30 mouse cellular contexts compared by ENCODE assay signal in the genomic region with DNA sequence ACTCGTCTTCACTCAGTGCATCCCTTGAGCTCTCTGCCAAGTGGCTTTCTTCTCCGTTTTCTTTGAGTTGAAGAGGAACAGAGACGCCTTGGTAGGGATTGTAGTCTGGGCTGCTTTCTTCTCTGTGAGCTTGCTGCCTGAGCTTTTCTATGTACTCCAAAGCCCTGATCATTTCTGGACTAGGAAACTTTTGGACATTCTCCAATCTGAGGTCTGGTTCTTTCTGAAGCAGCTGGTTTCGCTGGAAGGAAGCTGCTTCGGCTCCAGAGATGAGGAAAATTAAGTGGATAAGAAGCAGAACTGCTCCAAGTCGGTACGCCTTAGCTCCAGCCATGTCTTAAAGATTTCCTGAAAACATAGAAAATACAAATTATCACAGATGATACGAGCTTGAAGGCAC. TPM values are rescaled to one million over a fixed set of nuclear protein-coding genes. Genes with fewer than 3 reads are reported as not detected.
DNase-seq lines count a peak whose midpoint lies in the region; ATAC-seq and TF ChIP-seq lines count a peak whose summit lies in the region.
"Had no signal": no experiment of that assay in that cellular context is flagged by ENCODE, and none has a peak within 500 bp of the region (broad histone marks: within the 10 kb centered on the region; RNA-seq: fewer than 3 reads in every experiment).

No protein-coding gene starts in this region.

- no peak overlapping the region for H3K4me2 ChIP-seq in midbrain, postnatal 0 days (ENCODE audit: low read depth, low read length, poor library complexity, severe bottlenecking)
- no peak overlapping the region for H3K4me2 ChIP-seq in midbrain, embryonic 15.5 days
- H3K4me2 ChIP-seq: embryonic facial prominence, embryonic 15.5 days; heart, embryonic 13.5 days; hindbrain, embryonic 12.5 days had no signal

- no peaks in the 10 kb centered on the region for H3K4me1 ChIP-seq in midbrain, postnatal 0 days (ENCODE audit: insufficient read depth, low read length)
- peaks cover 3% of the 10 kb centered on the region; the same call in 1 of the 2 replicates for H3K4me1 ChIP-seq in midbrain, embryonic 15.5 days
- H3K4me1 ChIP-seq: embryonic facial prominence, embryonic 15.5 days; heart, embryonic 10.5 days; heart, embryonic 13.5 days; hindbrain, embryonic 12.5 days had no signal

- H3K27me3 ChIP-seq in midbrain, postnatal 0 days (ENCODE audit: insufficient read depth, low read length), result no peaks in the 10 kb centered on the region
- no peaks in the 10 kb centered on the region for H3K27me3 ChIP-seq in midbrain, embryonic 15.5 days (replicated peaks)
- H3K27me3 ChIP-seq: embryonic facial prominence, embryonic 15.5 days; heart, embryonic 13.5 days; hindbrain, embryonic 12.5 days had no signal

- peaks cover 5% of the 10 kb centered on the region; the same call in 1 of the 2 replicates for H3K36me3 ChIP-seq in midbrain, postnatal 0 days (ENCODE audit: insufficient read depth, low read length)
- no peaks in the 10 kb centered on the region; the same call in 1 of the 2 replicates for H3K36me3 ChIP-seq in midbrain, embryonic 15.5 days (replicated peaks)
- H3K36me3 ChIP-seq: embryonic facial prominence, embryonic 15.5 days; heart, embryonic 10.5 days; heart, embryonic 13.5 days; hindbrain, embryonic 12.5 days had no signal

- no peak overlapping the region for H3K4me3 ChIP-seq in midbrain, postnatal 0 days (ENCODE audit: low read depth, low read length)
- H3K4me3 ChIP-seq in midbrain, embryonic 15.5 days, result no peak overlapping the region
- H3K4me3 ChIP-seq: embryonic facial prominence, embryonic 15.5 days; heart, adult 2 months; heart, embryonic 10.5 days; heart, embryonic 13.5 days; hindbrain, embryonic 12.5 days had no signal

- peak; percentile 34 to 69 for DNase-seq in cerebellum, postnatal 10 days
- no peak for DNase-seq in frontal cortex, postnatal 10 days (ENCODE audit: low spot score in 2 of 2)
- DNase-seq in midbrain, postnatal 0 days (ENCODE audit: low spot score), result peak; percentile 32
- no peak for DNase-seq in thymus, adult 18-20 months
- DNase-seq: adrenal gland, adult 8-10 months; adrenal gland, postnatal 25 days; cerebellum, adult 11 months; embryo, embryonic 11 days; forebrain, postnatal 0 days; gastrocnemius, postnatal 10 days; gastrocnemius, postnatal 36 days; heart, adult 2 months; heart, postnatal 14 days; heart, postnatal 4 days; kidney, adult 2 months had no signal

- WGBS in midbrain, postnatal 0 days, result 87% methylated on average over 8 of the region's 8 CpGs
- 88% methylated on average over 8 of the region's 8 CpGs for whole genome bisulfite sequencing in midbrain, embryonic 15.5 days

- ATAC-seq in cerebellum, adult (ENCODE audit: insufficient number of reproducible peaks, low FRiP score, low TSS enrichment), result no peak
- 0 out of 2 replicates have a peak, but pooled peaks have one; percentile 7 for ATAC-seq in frontal cortex, adult (ENCODE audit: low TSS enrichment)
- no peak for ATAC-seq in midbrain, postnatal 0 days (ENCODE audit: low FRiP score)
- ATAC-seq in midbrain, embryonic 15.5 days (replicated peaks), result no peak
- ATAC-seq: activated CD4-positive, CD25-positive, alpha-beta regulatory T cell, adult 4 months; CD4-positive, CD25-positive, alpha-beta regulatory T cell, adult 4 months; forebrain, embryonic 14.5 days; forebrain, postnatal 0 days; intestine, postnatal 0 days had no signal

- no peaks in the 10 kb centered on the region for H3K9me3 ChIP-seq in midbrain, postnatal 0 days (ENCODE audit: low read length)
- H3K9me3 ChIP-seq in midbrain, embryonic 15.5 days, result no peaks in the 10 kb centered on the region
- H3K9me3 ChIP-seq: embryonic facial prominence, embryonic 15.5 days; heart, embryonic 10.5 days; heart, embryonic 13.5 days; hindbrain, embryonic 12.5 days had no signal

- H3K9ac ChIP-seq in midbrain, postnatal 0 days (replicated peaks; ENCODE audit: low read length, poor library complexity, severe bottlenecking), result no peak overlapping the region
- no peak overlapping the region for H3K9ac ChIP-seq in midbrain, embryonic 15.5 days
- H3K9ac ChIP-seq: embryonic facial prominence, embryonic 15.5 days; forebrain, postnatal 0 days; heart, embryonic 13.5 days; hindbrain, embryonic 12.5 days had no signal

- no peak overlapping the region for H3K27ac ChIP-seq in midbrain, postnatal 0 days (ENCODE audit: low read depth, low read length)
- no peak overlapping the region for H3K27ac ChIP-seq in midbrain, embryonic 15.5 days
- H3K27ac ChIP-seq: embryonic facial prominence, embryonic 15.5 days; heart, adult 2 months; heart, embryonic 10.5 days; heart, embryonic 13.5 days; hindbrain, embryonic 12.5 days had no signal

- no peak for TF ChIP-seq CTCF in midbrain, postnatal 0 days (IDR thresholded peaks at IDR 0.05)

RNA-seq across cellular contexts. Expression of a gene that starts 3.2 kb away (rescaled TPM):
- total RNA-seq in midbrain, postnatal 0 days (2014; rRNA removed), result 173 and 198 TPM in 2 replicates
- polyA plus RNA-seq in midbrain, postnatal 0 days (2015; fragmentation: Nextera tagmentation; extraction: Ambion mirVana), result 290 and 309 TPM in 2 replicates
- 119 and 126 TPM in 2 replicates for polyA plus RNA-seq in midbrain, embryonic 15.5 days (2015; fragmentation: Nextera tagmentation; extraction: Ambion mirVana)
- total RNA-seq: gastrocnemius, adult 18-20 months; gastrocnemius, postnatal 36 days; granulocyte monocyte progenitor cell, adult 5-6 weeks; heart, adult 2 months; heart, postnatal 14 days; MEL had no signal
- polyA plus RNA-seq: activated CD4-positive, CD25-positive, alpha-beta regulatory T cell, adult 4 months; C2C12; CD4-positive, CD25-positive, alpha-beta regulatory T cell, adult 4 months; heart, adult 2 months had no signal

Comparison
In these comparisons a context has a peak if more than half of its experiments do, and no peak if none do; other contexts are left out.
1. DNase-seq: peak in cerebellum, postnatal 10 days (2 of 2) and midbrain, postnatal 0 days (single experiment); none in frontal cortex, postnatal 10 days (0 of 2) and thymus, adult 18-20 months (0 of 2).